Mouse (Mus musculus) kidney, adult 2 months (tissue): ENCODE measurements around the gene Tec.

Experiments
- CTCF ChIP-seq: fragments of 200-500 bp; conservative IDR thresholded peaks from 2 replicates; pipeline ENCODE4 v1.5.1; 2011; ENCODE audit warnings: low read depth, mild to moderate bottlenecking, control low read depth, low read length, moderate library complexity, mixed read lengths; ENCODE audit not compliant: insufficient read depth, insufficient read length
- POLR2A ChIP-seq: fragments of 200-500 bp; IDR thresholded peaks from one replicate; pipeline ENCODE4 v1.6.1; 2011; ENCODE audit warnings: low read depth, low read length, control low read depth

DNA sequence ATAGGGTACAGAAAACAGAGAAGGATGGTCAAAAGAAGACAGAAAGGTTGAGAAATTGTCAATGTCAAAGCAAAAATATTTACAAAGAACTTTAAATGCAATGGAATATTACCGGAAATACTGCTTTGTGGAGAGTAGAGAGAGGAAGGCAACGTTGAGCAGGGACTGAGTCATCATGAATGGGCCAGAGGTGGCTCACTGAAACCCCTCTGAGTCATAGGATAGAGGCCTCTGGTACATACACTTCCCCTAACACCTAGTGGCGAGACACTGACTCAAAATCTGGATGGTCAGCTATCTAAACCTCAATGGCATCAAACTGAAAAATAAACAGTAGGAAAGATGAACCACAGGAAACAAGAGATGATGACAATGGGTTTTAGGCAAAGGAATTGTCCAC, 142.9 kb downstream of the Tec start:
- TF ChIP-seq POLR2A (no peak), CTCF (no peak)
